Mouse (Mus musculus) olfactory bulb, adult 2 months (tissue): ENCODE results near the gene Prkcz. TPM values are rescaled to one million over a fixed set of nuclear protein-coding genes. Genes with fewer than 3 reads are reported as not detected.
A peak's percentile ranks its signal among the peaks of the same experiment; 100 is the strongest.

Source experiments
- H3K27ac ChIP-seq: fragments of 200-500 bp; 2 replicates; pipeline ENCODE4 v1.5.1; 2012; ENCODE audit warnings: low read depth, low read length; ENCODE audit not compliant: insufficient read depth
- H3K4me1 ChIP-seq: fragments of 200-500 bp; 2 replicates; pipeline ENCODE4 v1.6.1; 2012; ENCODE audit warnings: low read length; ENCODE audit not compliant: control insufficient read depth, insufficient read depth
- H3K4me3 ChIP-seq: fragments of 200-500 bp; 2 replicates; pipeline ENCODE4 v1.5.1; 2012; ENCODE audit warnings: mild to moderate bottlenecking, low read depth, low read length, moderate library complexity; ENCODE audit not compliant: insufficient read depth
- CTCF ChIP-seq: fragments of 200-500 bp; IDR thresholded peaks from 2 replicates; pipeline ENCODE4 v1.5.1; 2012; ENCODE audit warnings: low read depth, mild to moderate bottlenecking, low read length, moderate library complexity; ENCODE audit not compliant: insufficient read depth
- POLR2A ChIP-seq: fragments of 200-500 bp; IDR thresholded peaks from 2 replicates; pipeline ENCODE4 v1.6.1; 2012; ENCODE audit warnings: mild to moderate bottlenecking, low read depth, low read length, moderate library complexity; ENCODE audit not compliant: insufficient read depth
- WGBS: fragments of 180-500 bp; shearing (Covaris S2); methylation state at CpG from one replicate; pipeline ENCODE4 v1.1.7; 2018; 5-methylcytosine and 5-hydroxymethylcytosine counted together
- polyA plus RNA-seq: library from polyadenylated mRNA; stranded (reverse); fragments of >200 nt; gene quantifications from 2 replicates; pipeline ENCODE4 v1.2.4, GENCODE M21; 2012; ENCODE audit warnings: low replicate concordance; ENCODE audit not compliant: missing spikeins, insufficient read depth, insufficient read length

The Prkcz gene
- polyA plus RNA-seq, 1 experiment, result not detected

GRCm38 (mm10) chr4:155215773-155216630 lies 145.2 kb downstream of the Prkcz start:
- Histone ChIP-seq H3K4me3 (peak overlapping the region; percentile 15), H3K4me1 (peaks cover 79% of the 10 kb centered on the region), H3K27ac (peak overlapping the region; percentile 37)
- TF ChIP-seq CTCF, result no peak
- no peak for TF ChIP-seq POLR2A
- 17% methylated on average over 12 of the region's 12 CpGs for WGBS

DNA sequence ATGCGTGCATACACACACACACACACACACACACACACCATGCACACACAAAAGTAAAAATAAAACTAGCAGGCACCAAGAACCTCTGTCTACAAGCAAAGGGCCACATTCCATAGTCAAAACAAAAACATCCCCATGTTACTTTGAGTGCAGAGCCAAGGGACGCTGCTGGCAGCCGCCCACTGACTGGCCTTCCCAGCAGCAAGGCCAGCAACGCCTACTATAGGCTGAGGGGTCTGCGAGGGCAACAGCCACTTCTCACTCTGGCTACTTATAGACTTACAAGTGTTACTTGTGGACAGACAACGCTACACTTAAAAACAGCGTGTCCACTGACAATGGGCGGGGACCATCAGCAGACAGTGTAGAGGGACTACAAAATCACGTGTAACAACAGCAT lies 146.0 kb downstream of the Prkcz start:
- H3K27ac ChIP-seq, result 0 out of 2 replicates have a peak overlapping the region, but pooled peaks have one; percentile 0

GRCm38 (mm10) chr4:155214793-155215192 lies 146.4 kb downstream of the Prkcz start:
- Histone ChIP-seq H3K27ac (0 out of 2 replicates have a peak overlapping the region, but pooled peaks have one; percentile 0), H3K4me1 (peaks cover 83% of the 10 kb centered on the region), H3K4me3 (peak overlapping the region; percentile 11; the same call in 1 of the 2 replicates)
- TF ChIP-seq CTCF (no peak), POLR2A (no peak)
- 46% methylated on average over 10 of the region's 10 CpGs for WGBS

More for the DNA sequence above, 146.0 kb downstream of the Prkcz start:
- Histone ChIP-seq H3K4me1 (peaks cover 83% of the 10 kb centered on the region), H3K4me3 (no peak overlapping the region)
- 31% methylated on average over 9 of the region's 9 CpGs for WGBS
- TF ChIP-seq CTCF (no peak), POLR2A (no peak)

- no peak overlapping the region for H3K4me3 ChIP-seq
Measured at GRCm38 (mm10) chr4:155214188-155214587, 147.0 kb downstream of the Prkcz start.

GRCm38 (mm10) chr4:155213752-155214054 lies 147.5 kb downstream of the Prkcz start:
- no peak for TF ChIP-seq POLR2A
- no peak for TF ChIP-seq CTCF
- Histone ChIP-seq H3K4me3 (0 out of 2 replicates have a peak overlapping the region, but pooled peaks have one; percentile 1), H3K4me1 (peaks cover 83% of the 10 kb centered on the region), H3K27ac (peak overlapping the region; percentile 17; the same call in 1 of the 2 replicates)
- WGBS, result 25% methylated on average over 6 of the region's 6 CpGs

More at GRCm38 (mm10) chr4:155214188-155214587, 147.0 kb downstream of the Prkcz start:
- TF ChIP-seq POLR2A (no peak), CTCF (no peak)
- 34% methylated on average over 6 of the region's 6 CpGs for WGBS
- Histone ChIP-seq H3K27ac (no peak overlapping the region), H3K4me1 (peaks cover 85% of the 10 kb centered on the region)

DNA sequence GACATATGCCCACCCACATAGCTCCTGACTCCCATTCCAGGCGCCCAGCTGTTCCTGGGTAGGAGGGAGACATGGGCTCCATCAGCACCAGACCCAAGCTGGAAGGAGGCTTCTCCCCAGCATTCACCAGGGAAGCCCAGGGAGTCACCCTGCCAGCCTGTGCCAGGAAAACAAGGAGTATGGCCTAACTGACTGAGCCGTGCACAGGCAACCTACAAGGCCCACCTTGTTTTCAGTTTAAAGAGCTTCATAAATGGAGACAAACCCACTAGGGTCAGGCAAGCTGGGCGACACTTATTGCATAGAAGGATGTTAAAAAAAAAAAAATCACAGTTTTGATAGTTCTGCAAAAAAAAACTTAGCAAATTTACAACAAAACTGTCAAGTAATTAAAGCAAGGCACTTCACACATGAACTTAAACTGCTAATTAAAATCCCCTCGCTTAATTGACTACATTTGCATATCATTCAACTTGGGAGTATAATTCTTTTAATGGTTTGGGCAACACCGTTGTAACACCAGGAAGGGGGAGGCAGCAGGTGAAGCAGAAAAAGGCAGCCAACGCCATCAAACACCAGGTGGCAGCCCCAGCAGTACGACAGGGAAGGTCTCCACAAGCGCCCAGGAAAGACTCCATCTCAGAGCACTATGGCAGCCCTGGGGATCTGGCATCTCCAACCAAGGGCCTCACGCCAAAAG lies 148.0 kb downstream of the Prkcz start:
- Histone ChIP-seq H3K4me1 (peaks cover 83% of the 10 kb centered on the region), H3K27ac (peak overlapping the region; percentile 17; the same call in 1 of the 2 replicates), H3K4me3 (0 out of 2 replicates have a peak overlapping the region, but pooled peaks have one; percentile 1)
- no peak for TF ChIP-seq CTCF
- no peak for TF ChIP-seq POLR2A
- 17% methylated on average over 9 of the region's 9 CpGs for WGBS

Other genes with a start within 250 kb of the Prkcz start
- not detected in 2 replicates for gene Ski, start 138.8 kb downstream of the Prkcz start, polyA plus RNA-seq
- gene Faap20, start 111.6 kb downstream of the Prkcz start, polyA plus RNA-seq, result not detected in 2 replicates
- gene Gabrd, start 36.8 kb upstream of the Prkcz start, polyA plus RNA-seq, result not detected in 2 replicates
- not detected in 2 replicates for gene Cfap74, start 47.8 kb upstream of the Prkcz start, polyA plus RNA-seq
- not detected in 2 replicates for gene Tmem52, start 107.8 kb upstream of the Prkcz start, polyA plus RNA-seq
- 260 and 372 TPM in 2 replicates for gene Gnb1, start 130.0 kb upstream of the Prkcz start, polyA plus RNA-seq
- gene Nadk, start 201.0 kb upstream of the Prkcz start, polyA plus RNA-seq, result not detected in 2 replicates
- gene Slc35e2, start 240.1 kb upstream of the Prkcz start, polyA plus RNA-seq, result not detected in 2 replicates